Mouse (Mus musculus): ENCODE results near the gene Qrich1.

- no peak for TF ChIP-seq POLR2A (IDR thresholded peaks at IDR 0.05; ENCODE audit: insufficient read depth, low read length)
- no peak for TF ChIP-seq CTCF (IDR thresholded peaks at IDR 0.05; ENCODE audit: low read depth, low read length)
Observed at GRCm38 (mm10) chr9:108596998-108597764, 80.6 kb downstream of the Qrich1 start, which contains the start of gene P4htm.
